Comparison of ENCODE assay signal across 12 mouse cellular contexts in the genomic region with DNA sequence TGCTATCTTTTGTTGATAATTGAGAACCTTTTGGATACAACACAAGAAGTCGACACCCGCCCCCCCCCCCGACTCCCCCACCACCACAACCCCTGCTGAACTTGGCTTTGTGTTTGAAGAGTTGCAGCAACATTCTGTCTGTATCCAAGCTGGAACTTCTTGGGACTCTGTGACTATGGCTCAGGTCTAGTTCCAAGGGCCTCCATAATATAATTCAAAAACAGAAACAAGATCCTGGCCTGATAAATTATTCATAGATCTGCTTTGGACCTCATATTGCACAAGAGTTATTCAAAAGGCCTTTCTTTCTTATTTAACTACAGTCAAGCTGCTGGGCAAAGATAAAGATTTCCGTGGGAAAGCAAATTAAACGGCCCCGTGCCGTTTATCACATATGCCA. TPM values are rescaled to one million over a fixed set of nuclear protein-coding genes. Genes with fewer than 3 reads are reported as not detected.
DNase-seq lines count a peak whose midpoint lies in the region; ATAC-seq and TF ChIP-seq lines count a peak whose summit lies in the region.
"Had no signal": no experiment of that assay in that cellular context is flagged by ENCODE, and none has a peak within 500 bp of the region (broad histone marks: within the 10 kb centered on the region; RNA-seq: fewer than 3 reads in every experiment).

No protein-coding gene starts in this region.

- H3K79me2 ChIP-seq in liver, adult 2 months (ENCODE audit: control insufficient read depth, insufficient read depth, low read length): no peaks in the 10 kb centered on the region

- H3K9me3 ChIP-seq in heart, embryonic 16.5 days (replicated peaks; ENCODE audit: control insufficient read depth, low read length): peaks cover 3% of the 10 kb centered on the region
- no peaks in the 10 kb centered on the region for H3K9me3 ChIP-seq in liver, embryonic 12.5 days (replicated peaks)
- no peaks in the 10 kb centered on the region for H3K9me3 ChIP-seq in midbrain, postnatal 0 days (ENCODE audit: low read length)
- 0 out of 2 replicates have a peak, but pooled peaks cover 4% of the 10 kb centered on the region for H3K9me3 ChIP-seq in midbrain, embryonic 16.5 days (replicated peaks; ENCODE audit: control insufficient read depth, low read length, poor library complexity, severe bottlenecking)
- H3K9me3 ChIP-seq: forebrain, embryonic 10.5 days; neural tube, embryonic 13.5 days had no signal

- no peak for TF ChIP-seq POLR2A in liver, adult 2 months (IDR thresholded peaks at IDR 0.05; ENCODE audit: extremely low read depth, insufficient read depth, low read length)

- H3K4me3 ChIP-seq in heart, embryonic 16.5 days (ENCODE audit: low read length): no peak overlapping the region
- no peak overlapping the region for H3K4me3 ChIP-seq in liver, adult 2 months (ENCODE audit: insufficient read depth, low read depth, low read length)
- no peak overlapping the region for H3K4me3 ChIP-seq in liver, embryonic 12.5 days
- no peak overlapping the region for H3K4me3 ChIP-seq in midbrain, postnatal 0 days (ENCODE audit: low read depth, low read length)
- no peak overlapping the region for H3K4me3 ChIP-seq in midbrain, embryonic 16.5 days (ENCODE audit: low read depth, low read length)
- H3K4me3 ChIP-seq: forebrain, embryonic 10.5 days; neural tube, embryonic 13.5 days had no signal

- no peak for TF ChIP-seq CTCF in liver, adult 2 months (IDR thresholded peaks at IDR 0.05; ENCODE audit: low read depth, low read length)
- TF ChIP-seq CTCF in midbrain, postnatal 0 days (IDR thresholded peaks at IDR 0.05): no peak

- peak; percentile 21; the same call in 1 of the 2 replicates for ATAC-seq in heart, embryonic 16.5 days (replicated peaks; ENCODE audit: extremely low read depth, insufficient read depth, low FRiP score)
- ATAC-seq in liver, embryonic 12.5 days: no peak
- no peak for ATAC-seq in midbrain, postnatal 0 days (ENCODE audit: low FRiP score)
- ATAC-seq in midbrain, embryonic 16.5 days: no peak

- H3K36me3 ChIP-seq in heart, embryonic 16.5 days (ENCODE audit: control insufficient read depth, insufficient read depth): no peaks in the 10 kb centered on the region
- no peaks in the 10 kb centered on the region for H3K36me3 ChIP-seq in liver, adult 2 months (ENCODE audit: control insufficient read depth, insufficient read depth, low read length)
- no peaks in the 10 kb centered on the region for H3K36me3 ChIP-seq in liver, embryonic 12.5 days
- H3K36me3 ChIP-seq in midbrain, postnatal 0 days (ENCODE audit: insufficient read depth, low read length): no peaks in the 10 kb centered on the region
- H3K36me3 ChIP-seq in midbrain, embryonic 16.5 days (ENCODE audit: control insufficient read depth, insufficient read depth, low read length): no peaks in the 10 kb centered on the region
- H3K36me3 ChIP-seq: forebrain, embryonic 10.5 days; neural tube, embryonic 13.5 days had no signal

- H3K27ac ChIP-seq in heart, embryonic 16.5 days (ENCODE audit: low read length): peak overlapping the region; percentile 63; the same call in 1 of the 2 replicates
- H3K27ac ChIP-seq in liver, adult 2 months (replicated peaks; ENCODE audit: insufficient read depth, low read depth, low read length): no peak overlapping the region
- no peak overlapping the region for H3K27ac ChIP-seq in liver, embryonic 12.5 days
- no peak overlapping the region for H3K27ac ChIP-seq in midbrain, postnatal 0 days (ENCODE audit: low read depth, low read length)
- H3K27ac ChIP-seq in midbrain, embryonic 16.5 days (ENCODE audit: low read length): no peak overlapping the region
- H3K27ac ChIP-seq: forebrain, embryonic 10.5 days; neural tube, embryonic 13.5 days had no signal

- no peak for DNase-seq in heart, postnatal 4 days
- peak; percentile 47 for DNase-seq in liver, adult 2 months (ENCODE audit: extremely low read depth, low read depth, low spot score)
- peak; percentile 8 for DNase-seq in midbrain, postnatal 0 days (ENCODE audit: low spot score)
- DNase-seq in adrenal gland, postnatal 4 days (ENCODE audit: low spot score in 2 of 2): no peak
- DNase-seq: adrenal gland, postnatal 25 days; cerebellum, postnatal 14 days; thymus, postnatal 25 days had no signal

- no peaks in the 10 kb centered on the region for H3K27me3 ChIP-seq in heart, embryonic 16.5 days (ENCODE audit: control insufficient read depth, insufficient read depth, low read length)
- no peaks in the 10 kb centered on the region for H3K27me3 ChIP-seq in liver, adult 2 months (ENCODE audit: control insufficient read depth, insufficient read depth, low read length)
- H3K27me3 ChIP-seq in liver, embryonic 12.5 days (replicated peaks): no peaks in the 10 kb centered on the region
- no peaks in the 10 kb centered on the region for H3K27me3 ChIP-seq in midbrain, postnatal 0 days (ENCODE audit: insufficient read depth, low read length)
- H3K27me3 ChIP-seq in midbrain, embryonic 16.5 days (ENCODE audit: control insufficient read depth, insufficient read depth, low read depth, low read length): no peaks in the 10 kb centered on the region
- H3K27me3 ChIP-seq: neural tube, embryonic 13.5 days had no signal

- H3K4me2 ChIP-seq in heart, embryonic 16.5 days (ENCODE audit: low read depth, low read length): peak overlapping the region; percentile 50; the same call in 1 of the 2 replicates
- H3K4me2 ChIP-seq in liver, embryonic 12.5 days: no peak overlapping the region
- no peak overlapping the region for H3K4me2 ChIP-seq in midbrain, postnatal 0 days (ENCODE audit: low read depth, low read length, poor library complexity, severe bottlenecking)
- H3K4me2 ChIP-seq in midbrain, embryonic 16.5 days (ENCODE audit: low read length): no peak overlapping the region
- H3K4me2 ChIP-seq: neural tube, embryonic 13.5 days had no signal

- 35% methylated on average over 7 of the region's 7 CpGs for WGBS in heart, embryonic 16.5 days
- 18% methylated on average over 7 of the region's 7 CpGs for WGBS in liver, adult 2 months
- WGBS in liver, embryonic 12.5 days (ENCODE audit: insufficient replicate concordance): 64% methylated on average over 7 of the region's 7 CpGs
- 29% methylated on average over 7 of the region's 7 CpGs for whole genome bisulfite sequencing in midbrain, postnatal 0 days
- WGBS in midbrain, embryonic 16.5 days: 35% methylated on average over 7 of the region's 7 CpGs

- H3K4me1 ChIP-seq in heart, embryonic 16.5 days (ENCODE audit: control insufficient read depth, insufficient read depth, low read length): peaks cover 8% of the 10 kb centered on the region
- H3K4me1 ChIP-seq in liver, adult 2 months (ENCODE audit: control insufficient read depth, insufficient read depth, low read length): peaks cover 7% of the 10 kb centered on the region
- H3K4me1 ChIP-seq in liver, embryonic 12.5 days: peaks cover 3% of the 10 kb centered on the region; the same call in 1 of the 2 replicates
- peaks cover 4% of the 10 kb centered on the region; the same call in 1 of the 2 replicates for H3K4me1 ChIP-seq in midbrain, postnatal 0 days (ENCODE audit: insufficient read depth, low read length)
- H3K4me1 ChIP-seq in midbrain, embryonic 16.5 days (ENCODE audit: control insufficient read depth, insufficient read depth, low read length): peaks cover 5% of the 10 kb centered on the region; the same call in 1 of the 2 replicates
- H3K4me1 ChIP-seq: forebrain, embryonic 10.5 days had no signal

- H3K9ac ChIP-seq in heart, embryonic 16.5 days (ENCODE audit: low read length): no peak overlapping the region
- H3K9ac ChIP-seq in liver, adult 2 months (ENCODE audit: low read depth, low read length): no peak overlapping the region
- H3K9ac ChIP-seq in liver, embryonic 12.5 days: no peak overlapping the region
- no peak overlapping the region for H3K9ac ChIP-seq in midbrain, postnatal 0 days (replicated peaks; ENCODE audit: low read length, poor library complexity, severe bottlenecking)
- H3K9ac ChIP-seq in midbrain, embryonic 16.5 days (ENCODE audit: low read depth, low read length): no peak overlapping the region
- H3K9ac ChIP-seq: neural tube, embryonic 13.5 days had no signal

RNA-seq across cellular contexts. Expression of a gene that starts 33.8 kb away (rescaled TPM):
- polyA plus RNA-seq in heart, embryonic 16.5 days (2015; fragmentation: Nextera tagmentation; extraction: Ambion mirVana): 16.7 and 17.5 TPM in 2 replicates
- total RNA-seq in heart, postnatal 4 days (2021): 10 to 100 TPM; 37.6 to 38.4 TPM
- total RNA-seq in liver, adult 2 months (2014; rRNA removed): 1.6 and 1.7 TPM in 2 replicates
- polyA plus RNA-seq in liver, adult 2 months (2012; rRNA removed): 0.75 and 1.0 TPM in 2 replicates
- 4.9 and 5.8 TPM in 2 replicates for polyA plus RNA-seq in liver, embryonic 12.5 days (2016; fragmentation: Nextera tagmentation; extraction: Ambion mirVana)
- 4.9 and 6.1 TPM in 2 replicates for total RNA-seq in midbrain, postnatal 0 days (2014; rRNA removed)
- polyA plus RNA-seq in midbrain, postnatal 0 days (2015; fragmentation: Nextera tagmentation; extraction: Ambion mirVana): 5.6 and 6.5 TPM in 2 replicates
- polyA plus RNA-seq in midbrain, embryonic 16.5 days (2015; fragmentation: Nextera tagmentation; extraction: Ambion mirVana): 4.3 and 4.5 TPM in 2 replicates
- total RNA-seq in adrenal gland, postnatal 4 days (2021): 10 to 100 TPM; 33.7 to 53.9 TPM

RNA-seq across cellular contexts. Expression of a gene that starts 44.8 kb away (rescaled TPM):
- 65.7 and 72.0 TPM in 2 replicates for polyA plus RNA-seq in heart, embryonic 16.5 days (2015; fragmentation: Nextera tagmentation; extraction: Ambion mirVana)
- 10 to 100 TPM; 59.3 to 59.6 TPM for total RNA-seq in heart, postnatal 4 days (2021)
- 18.5 and 19.6 TPM in 2 replicates for total RNA-seq in liver, adult 2 months (2014; rRNA removed)
- polyA plus RNA-seq in liver, adult 2 months (2012; rRNA removed): 10.4 and 11.6 TPM in 2 replicates
- polyA plus RNA-seq in liver, embryonic 12.5 days (2016; fragmentation: Nextera tagmentation; extraction: Ambion mirVana): 51.0 and 59.5 TPM in 2 replicates
- 14.1 and 16.7 TPM in 2 replicates for total RNA-seq in midbrain, postnatal 0 days (2014; rRNA removed)
- 37.9 and 43.5 TPM in 2 replicates for polyA plus RNA-seq in midbrain, postnatal 0 days (2015; fragmentation: Nextera tagmentation; extraction: Ambion mirVana)
- 49.7 and 50.2 TPM in 2 replicates for polyA plus RNA-seq in midbrain, embryonic 16.5 days (2015; fragmentation: Nextera tagmentation; extraction: Ambion mirVana)
- total RNA-seq in adrenal gland, postnatal 4 days (2021): 10 to 100 TPM; 70.9 to 77.0 TPM

Comparison
In these comparisons a context has a peak if more than half of its experiments do, and no peak if none do; other contexts are left out.
1. DNase-seq: peak in liver, adult 2 months (single experiment) and midbrain, postnatal 0 days (single experiment); none in heart, postnatal 4 days (single experiment) and adrenal gland, postnatal 4 days (0 of 2).